Mouse (Mus musculus) spleen, adult 2 months (tissue): ENCODE measurements at regions not wholly inside any gene's neighbourhood (a gene's known extent, or its start where the extent isn't known, plus 50 kb on each side); places are given as distances from the start of the nearest gene placed in this dataset.

Experiments
- CTCF ChIP-seq: fragments of 200-500 bp; IDR thresholded peaks from 2 replicates; pipeline ENCODE4 v1.5.1; 2011; ENCODE audit warnings: mild to moderate bottlenecking, inconsistent platforms; ENCODE audit not compliant: insufficient read depth, insufficient read length, insufficient replicate concordance; ENCODE audit errors: extremely low read depth
- POLR2A ChIP-seq: fragments of 200-500 bp; IDR thresholded peaks from 2 replicates; pipeline ENCODE4 v1.6.1; 2011; ENCODE audit warnings: low read depth, low read length, inconsistent platforms

- TF ChIP-seq POLR2A (no peak), CTCF (no peak)
Observed at GRCm38 (mm10) chr15:7508535-7508934, 110.3 kb upstream of the Egflam start.
